Mouse (Mus musculus) central nervous system, embryonic 11.5 days (tissue): Measurements from ENCODE around the gene Zfp943. TPM values are rescaled to one million over a fixed set of nuclear protein-coding genes. Genes with fewer than 3 reads are reported as not detected.

Experiments
- polyA plus RNA-seq: library from polyadenylated mRNA; depleted of rRNA; stranded (reverse); fragments of >200 nt; gene quantifications from 2 replicates; pipeline ENCODE4 v1.2.3, GENCODE M21; 2012; rRNA removed

Gene Zfp943
- polyA plus RNA-seq, result 6.9 and 13.9 TPM in 2 replicates

DNA sequence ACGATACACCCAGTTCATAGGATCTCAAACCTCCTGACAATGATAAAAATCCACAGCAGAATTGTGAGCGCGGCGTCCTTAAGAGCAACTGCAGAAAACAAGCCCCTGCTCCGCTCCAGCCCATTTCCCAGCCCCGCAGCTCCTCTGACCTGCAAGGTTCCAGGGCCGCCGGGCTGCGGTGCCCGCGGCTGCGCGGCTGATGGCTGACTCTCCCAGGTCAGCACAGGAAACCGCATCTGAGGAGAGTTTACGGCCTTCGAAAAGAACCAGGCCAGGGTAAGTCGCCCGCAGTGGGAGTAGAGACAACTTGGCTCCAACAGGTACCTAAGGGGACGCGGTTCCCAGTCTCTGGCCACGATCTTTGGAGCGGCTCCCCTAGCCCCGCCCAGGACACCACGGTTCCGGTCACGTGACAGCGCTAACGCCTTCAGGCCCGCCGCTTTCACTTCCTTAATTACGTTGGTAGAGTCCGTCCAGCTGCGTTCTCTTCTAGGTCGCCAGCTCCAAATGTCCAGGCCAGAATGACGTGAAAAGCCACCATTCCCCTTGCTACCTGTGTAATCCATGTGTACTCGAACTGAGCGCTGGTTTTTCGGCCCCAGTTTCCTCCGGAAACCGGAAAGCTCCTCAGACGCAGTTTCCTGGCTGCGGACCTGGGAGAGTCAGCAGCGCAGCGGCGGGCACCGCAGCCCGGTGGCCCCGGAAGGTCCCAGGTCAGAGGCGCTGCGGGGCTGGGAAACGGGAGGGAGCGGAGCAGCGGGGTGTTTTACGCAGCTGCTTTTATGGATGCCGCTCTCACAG, at the start of gene Zfp943, which contains the start of gene Zfp942:
Gene Zfp943 (plus strand): TSS at position 446 of the 801 bp plus-strand sequence.
Gene Zfp942 (minus strand): TSS at position 358 of the 801 bp plus-strand sequence.

Other genes starting within 250 kb of the Zfp943 start
- 7.7 and 8.1 TPM in 2 replicates for gene Zfp229, start 231.8 kb upstream of the Zfp943 start, polyA plus RNA-seq
- 2.0 and 4.2 TPM in 2 replicates for gene Zfp820, start 116.8 kb upstream of the Zfp943 start, polyA plus RNA-seq
- 4.4 and 6.3 TPM in 2 replicates for gene Zfp995, start 52.6 kb upstream of the Zfp943 start, polyA plus RNA-seq
- gene Zfp942, start 88 bp upstream of the Zfp943 start, polyA plus RNA-seq, result 6.8 and 12.6 TPM in 2 replicates
- gene Zfp947, start 203.6 kb downstream of the Zfp943 start, polyA plus RNA-seq, result 0.84 and 1.6 TPM in 2 replicates